Mouse (Mus musculus): Measurements from ENCODE around the gene Smarcb1. TPM values are rescaled to one million over a fixed set of nuclear protein-coding genes. Genes with fewer than 3 reads are reported as not detected.
"Not testable (repeated sequence)": the region's sequence is repeated elsewhere in the genome, so short reads cannot be mapped to it uniquely, and the experiment has no call there.

Gene Smarcb1
- polyA plus RNA-seq, 1 experiment, result 43.2 TPM

DNA sequence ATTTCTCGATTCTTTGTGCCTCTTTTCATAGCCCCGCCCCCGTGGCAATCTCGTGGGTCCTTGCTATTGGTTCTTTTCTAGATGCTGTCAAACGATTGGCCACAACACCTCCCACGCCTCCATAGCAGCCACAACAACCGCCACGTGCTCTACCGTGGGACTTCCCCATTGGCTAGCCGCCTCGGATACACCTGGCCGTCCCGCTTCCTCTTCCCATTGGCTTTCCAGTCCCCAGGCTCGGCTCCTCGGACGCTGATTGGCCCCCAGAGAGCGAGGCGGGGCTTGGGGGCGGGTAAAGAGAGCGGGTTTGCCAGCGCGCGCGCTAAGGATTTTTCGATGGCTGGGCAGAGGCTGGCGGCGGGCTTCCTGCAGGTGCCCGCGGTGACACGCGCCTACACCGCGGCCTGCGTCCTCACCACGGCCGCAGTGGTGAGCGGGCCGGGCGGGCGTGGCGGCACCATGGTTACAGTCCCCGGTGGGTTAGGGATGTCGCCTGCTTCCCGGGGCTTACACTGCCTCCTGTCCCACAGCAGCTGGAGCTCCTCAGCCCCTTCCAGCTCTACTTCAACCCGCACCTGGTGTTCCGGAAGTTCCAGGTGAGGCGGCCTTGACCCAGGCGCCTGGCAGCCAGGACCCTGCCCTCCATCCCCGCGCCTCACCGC lies 28.2 kb downstream of the Smarcb1 start, which contains the start of gene Derl3:
Gene Derl3, plus strand, starts transcription at position 325 of the 662 bp plus-strand sequence.
- Histone ChIP-seq H3K4me1 (ENCODE audit: control insufficient read depth, insufficient read depth, insufficient read length) (peaks cover 13% of the 10 kb centered on the region), H3K36me3 (ENCODE audit: control insufficient read depth, insufficient read depth, low read length) (peaks cover 13% of the 10 kb centered on the region), H3K27me3 (ENCODE audit: control insufficient read depth, insufficient read depth, low read length) (no peaks in the 10 kb centered on the region), H3K4me3 (ENCODE audit: extremely low read depth, insufficient read depth, insufficient read length) (peak within 1 kb of the TSS; percentile 49), H3K27ac (ENCODE audit: insufficient read depth, low read length) (no peak within 1 kb of the TSS)
- no peak for TF ChIP-seq CTCF (IDR thresholded peaks at IDR 0.05; ENCODE audit: extremely low read depth, insufficient read depth, insufficient read length, insufficient replicate concordance)
- TF ChIP-seq POLR2A (IDR thresholded peaks at IDR 0.05; ENCODE audit: low read depth, low read length), result no peak
- WGBS, result 3% methylated on average over 51 of the region's 51 CpGs
- peak; percentile 97 to 98 for DNase-seq (ENCODE audit: low read depth in 1 of 2, low spot score in 2 of 2)

DNA sequence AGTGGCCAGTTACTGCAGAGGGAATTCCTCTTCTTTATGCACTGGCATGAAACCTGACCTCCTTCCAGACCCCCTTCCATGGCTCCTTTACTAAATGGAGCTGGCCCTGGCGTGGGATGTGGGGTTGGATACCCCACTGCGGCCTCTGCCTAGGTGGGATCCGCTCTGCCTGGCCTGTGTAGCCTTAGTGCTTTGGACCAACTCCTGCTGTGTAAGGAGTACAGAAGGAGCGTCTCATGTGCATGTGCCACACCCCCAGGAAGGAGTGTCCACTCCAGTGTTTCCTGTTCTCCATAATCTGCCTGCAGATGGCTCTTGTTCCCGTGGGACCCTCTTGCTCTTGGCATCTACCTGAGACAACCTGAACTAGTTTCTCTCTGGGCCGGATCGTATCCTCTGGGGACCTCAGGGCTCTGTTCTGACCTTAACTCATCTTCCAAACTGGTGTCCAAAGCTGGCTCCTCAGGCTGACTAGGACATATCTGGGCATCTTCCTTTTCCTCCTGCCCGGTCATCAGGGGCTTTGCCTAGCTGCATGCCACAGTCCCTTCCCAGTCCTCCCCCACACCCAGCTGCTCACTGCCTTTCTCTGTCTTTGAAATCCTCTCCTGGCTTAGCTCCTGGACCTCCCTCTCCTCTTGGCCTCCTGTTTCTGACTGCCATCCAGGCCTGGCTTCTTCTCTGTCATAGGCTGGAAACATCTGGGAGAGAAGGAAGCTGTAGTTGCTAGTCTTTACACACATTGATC lies 31.8 kb downstream of the Smarcb1 start:
- peaks cover 10% of the 10 kb centered on the region for H3K4me1 ChIP-seq (ENCODE audit: control insufficient read depth, insufficient read depth, insufficient read length)
- no peaks in the 10 kb centered on the region for H3K36me3 ChIP-seq (ENCODE audit: control insufficient read depth, insufficient read depth, low read length)
- H3K4me3 ChIP-seq (ENCODE audit: extremely low read depth, insufficient read depth, insufficient read length), result no peak overlapping the region
- H3K27me3 ChIP-seq (ENCODE audit: control insufficient read depth, insufficient read depth, low read length), result no peaks in the 10 kb centered on the region
- DNase-seq (ENCODE audit: low read depth in 1 of 2, low spot score in 2 of 2), result no peak
- WGBS, result 64% methylated on average over 8 of the region's 8 CpGs
- H3K27ac ChIP-seq (ENCODE audit: insufficient read depth, low read length), result no peak overlapping the region
- TF ChIP-seq CTCF (IDR thresholded peaks at IDR 0.05; ENCODE audit: extremely low read depth, insufficient read depth, insufficient read length, insufficient replicate concordance), result no peak
- TF ChIP-seq POLR2A (IDR thresholded peaks at IDR 0.05; ENCODE audit: low read depth, low read length), result no peak

DNA sequence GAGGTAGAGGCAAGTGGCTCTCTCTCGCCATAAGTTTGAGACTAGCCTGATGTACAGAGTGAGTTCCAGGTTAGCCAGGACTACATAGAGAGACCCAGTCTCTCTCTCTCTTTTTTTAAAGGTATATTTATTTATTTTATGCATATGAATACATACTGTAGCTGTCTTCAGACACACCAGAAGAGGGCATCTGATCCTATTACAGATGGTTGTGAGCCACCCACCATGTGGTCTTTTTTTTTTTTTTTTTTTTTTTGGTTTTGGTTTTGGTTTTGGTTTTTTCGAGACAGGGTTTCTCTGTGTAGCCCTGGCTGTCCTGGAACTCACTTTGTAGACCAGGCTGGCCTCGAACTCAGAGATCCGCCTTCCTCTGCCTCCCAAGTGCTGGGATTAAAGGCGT lies 33.9 kb downstream of the Smarcb1 start:
- 70% methylated on average over 5 of the region's 5 CpGs for WGBS

DNA sequence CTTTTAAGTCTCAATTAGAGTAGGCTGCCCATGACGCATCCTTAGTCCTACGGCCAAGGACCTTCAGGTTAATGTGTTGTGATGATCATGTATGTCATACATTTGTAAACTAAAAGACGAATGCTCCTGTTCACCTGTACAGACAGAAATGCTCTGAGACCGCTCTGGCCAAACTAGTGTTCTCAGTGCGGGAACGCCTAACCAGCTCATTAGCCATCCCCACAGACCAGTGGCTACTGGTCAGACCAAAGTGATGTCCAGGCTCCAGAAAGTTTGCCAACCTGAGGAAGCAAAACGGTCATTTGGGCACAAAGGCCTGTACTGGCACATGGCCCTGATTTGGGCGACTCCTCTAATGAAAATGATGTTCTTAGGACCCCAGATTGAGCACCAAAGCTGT lies 36.7 kb downstream of the Smarcb1 start:
- no peak overlapping the region for H3K4me3 ChIP-seq (ENCODE audit: extremely low read depth, insufficient read depth, insufficient read length)
- no peaks in the 10 kb centered on the region for H3K36me3 ChIP-seq (ENCODE audit: control insufficient read depth, insufficient read depth, low read length)
- DNase-seq (ENCODE audit: low read depth in 1 of 2, low spot score in 2 of 2), result no peak
- WGBS, result 92% methylated on average over 8 of the region's 8 CpGs
- no peaks in the 10 kb centered on the region; the same call in 1 of the 2 replicates for H3K4me1 ChIP-seq (ENCODE audit: control insufficient read depth, insufficient read depth, insufficient read length)
- no peaks in the 10 kb centered on the region; the same call in 1 of the 2 replicates for H3K27me3 ChIP-seq (ENCODE audit: control insufficient read depth, insufficient read depth, low read length)
- H3K27ac ChIP-seq (ENCODE audit: insufficient read depth, low read length), result no peak overlapping the region
- no peak for TF ChIP-seq CTCF (IDR thresholded peaks at IDR 0.05; ENCODE audit: extremely low read depth, insufficient read depth, insufficient read length, insufficient replicate concordance)
- no peak for TF ChIP-seq POLR2A (IDR thresholded peaks at IDR 0.05; ENCODE audit: low read depth, low read length)

More for the DNA sequence above, 33.9 kb downstream of the Smarcb1 start:
- H3K4me1 ChIP-seq (ENCODE audit: control insufficient read depth, insufficient read depth, insufficient read length); H3K27ac ChIP-seq (ENCODE audit: insufficient read depth, low read length); H3K36me3 ChIP-seq (ENCODE audit: control insufficient read depth, insufficient read depth, low read length); H3K27me3 ChIP-seq (ENCODE audit: control insufficient read depth, insufficient read depth, low read length); DNase-seq (ENCODE audit: low read depth in 1 of 2, low spot score in 2 of 2); H3K4me3 ChIP-seq (ENCODE audit: extremely low read depth, insufficient read depth, insufficient read length): not testable (repeated sequence)

DNA sequence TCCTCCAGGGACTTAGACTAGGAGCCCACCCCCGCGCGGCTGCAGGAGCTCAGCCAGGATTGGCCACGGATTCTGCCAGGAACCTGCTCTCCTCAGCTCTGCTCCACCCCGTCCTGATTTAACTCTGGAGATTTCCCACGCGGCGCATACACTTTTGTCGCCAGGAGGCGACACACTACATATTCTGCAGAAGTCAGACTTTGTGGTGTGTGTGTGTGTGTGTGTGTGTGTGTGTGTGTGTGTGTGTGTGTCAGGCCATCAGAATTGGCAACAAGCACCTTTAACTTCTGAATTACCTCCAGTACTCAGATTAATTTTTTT lies 38.2 kb downstream of the Smarcb1 start:
- no peaks in the 10 kb centered on the region; the same call in 1 of the 2 replicates for H3K27me3 ChIP-seq (ENCODE audit: control insufficient read depth, insufficient read depth, low read length)
- TF ChIP-seq POLR2A (IDR thresholded peaks at IDR 0.05; ENCODE audit: low read depth, low read length) (no peak), CTCF (IDR thresholded peaks at IDR 0.05; ENCODE audit: extremely low read depth, insufficient read depth, insufficient read length, insufficient replicate concordance) (peak; percentile 59; the same call in 1 of the 2 replicates)
- DNase-seq (ENCODE audit: low read depth in 1 of 2, low spot score in 2 of 2), result peak; percentile 57 to 66
- no peak overlapping the region for H3K27ac ChIP-seq (ENCODE audit: insufficient read depth, low read length)
- H3K4me3 ChIP-seq (ENCODE audit: extremely low read depth, insufficient read depth, insufficient read length), result no peak overlapping the region
- H3K36me3 ChIP-seq (ENCODE audit: control insufficient read depth, insufficient read depth, low read length), result no peaks in the 10 kb centered on the region
- WGBS, result 7% methylated on average over 10 of the region's 10 CpGs
- H3K4me1 ChIP-seq (ENCODE audit: control insufficient read depth, insufficient read depth, insufficient read length), result no peaks in the 10 kb centered on the region; the same call in 1 of the 2 replicates

DNA sequence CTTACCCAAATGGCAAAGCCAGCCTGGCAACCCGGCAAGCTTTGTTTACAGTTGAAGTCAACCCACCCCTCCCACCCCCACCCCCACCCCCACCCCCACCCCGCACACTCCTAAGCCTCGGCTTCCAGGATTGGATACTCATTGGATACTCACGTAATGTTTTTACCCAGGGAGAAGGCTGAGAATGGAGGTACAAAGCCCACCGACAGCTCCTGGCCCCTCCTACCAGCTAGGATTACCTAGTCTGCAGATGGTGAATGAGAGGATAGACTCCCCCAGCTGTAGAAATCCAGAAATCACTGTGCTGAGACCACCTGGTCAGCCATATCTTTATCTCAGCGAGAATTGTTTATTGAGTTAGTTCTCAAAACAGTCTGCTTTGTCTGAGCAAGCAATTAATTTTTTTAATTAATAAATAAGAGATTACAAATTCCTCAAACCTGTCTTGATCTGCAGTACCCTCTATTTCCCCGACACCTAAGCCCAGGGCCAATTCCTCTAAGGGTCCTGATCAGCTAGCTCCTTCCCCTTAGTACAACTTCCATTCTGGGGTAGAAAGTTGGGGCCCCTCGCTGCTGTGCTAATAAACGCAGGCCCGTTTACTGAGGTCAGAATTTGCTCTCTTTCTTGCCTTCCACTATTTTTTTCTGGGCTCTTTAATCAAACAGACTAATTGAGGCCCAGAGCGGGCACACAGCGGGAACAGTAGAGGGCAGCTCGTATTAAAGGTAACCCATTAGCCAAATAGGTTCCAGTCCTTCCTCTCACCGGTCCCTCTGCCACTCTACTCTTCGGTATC lies 38.8 kb downstream of the Smarcb1 start:
- TF ChIP-seq CTCF (IDR thresholded peaks at IDR 0.05; ENCODE audit: extremely low read depth, insufficient read depth, insufficient read length, insufficient replicate concordance), result no peak
- no peak for TF ChIP-seq POLR2A (IDR thresholded peaks at IDR 0.05; ENCODE audit: low read depth, low read length)
- no peak overlapping the region for H3K27ac ChIP-seq (ENCODE audit: insufficient read depth, low read length)
- H3K27me3 ChIP-seq (ENCODE audit: control insufficient read depth, insufficient read depth, low read length), result no peaks in the 10 kb centered on the region; the same call in 1 of the 2 replicates
- DNase-seq (ENCODE audit: low read depth in 1 of 2, low spot score in 2 of 2), result no peak
- no peaks in the 10 kb centered on the region for H3K36me3 ChIP-seq (ENCODE audit: control insufficient read depth, insufficient read depth, low read length)
- 46% methylated on average over 15 of the region's 15 CpGs for WGBS
- H3K4me3 ChIP-seq (ENCODE audit: extremely low read depth, insufficient read depth, insufficient read length), result no peak overlapping the region
- no peaks in the 10 kb centered on the region; the same call in 1 of the 2 replicates for H3K4me1 ChIP-seq (ENCODE audit: control insufficient read depth, insufficient read depth, insufficient read length)
